Mouse (Mus musculus) brain, embryonic 14.5 days (tissue): ENCODE measurements around the gene Tmem245.

Source experiments
- CTCF ChIP-seq: fragments of 200-500 bp; IDR thresholded peaks from 2 replicates; pipeline ENCODE4 v1.5.1; 2012; ENCODE audit warnings: inconsistent platforms, mild to moderate bottlenecking, moderate library complexity, borderline replicate concordance; ENCODE audit not compliant: insufficient read depth, insufficient read length; ENCODE audit errors: extremely low read depth
- POLR2A ChIP-seq: fragments of 200-500 bp; IDR thresholded peaks from 2 replicates; pipeline ENCODE4 v1.6.1; 2012; ENCODE audit warnings: mild to moderate bottlenecking, inconsistent platforms, borderline replicate concordance; ENCODE audit not compliant: poor library complexity, insufficient read depth, insufficient read length, severe bottlenecking; ENCODE audit errors: extremely low read depth

GRCm38 (mm10) chr4:56926971-56927370 lies 20.3 kb downstream of the Tmem245 start:
- TF ChIP-seq CTCF, result no peak
- no peak for TF ChIP-seq POLR2A
